Mouse (Mus musculus) myocyte (in vitro differentiated cells): ENCODE measurements around the gene Tmem59l. TPM values are rescaled to one million over a fixed set of nuclear protein-coding genes. Genes with fewer than 3 reads are reported as not detected.

ENCODE experiments used
- H3K27me3 ChIP-seq: one replicate; pipeline ENCODE4 v1.6.1; 2011; ENCODE audit not compliant: control insufficient read depth, insufficient read depth, insufficient read length
- H3K36me3 ChIP-seq: one replicate; pipeline ENCODE4 v1.6.1; 2011; ENCODE audit not compliant: control insufficient read depth, insufficient read depth
- H3K4me2 ChIP-seq: one replicate; pipeline ENCODE4 v1.6.1; 2011; ENCODE audit warnings: low read depth, control low read depth
- H3K4me3 ChIP-seq: one replicate; pipeline ENCODE4 v1.5.1; 2011; ENCODE audit warnings: mild to moderate bottlenecking, control low read depth, moderate library complexity
- H3K79me2 ChIP-seq: one replicate; pipeline ENCODE4 v1.6.1; 2011; ENCODE audit not compliant: control insufficient read depth, insufficient read depth
- H3ac ChIP-seq: one replicate; pipeline ENCODE4 v1.6.1; 2011; ENCODE audit not compliant: control insufficient read depth, insufficient read length
- CEBPB ChIP-seq: IDR thresholded peaks from 2 replicates; pipeline ENCODE4 v1.6.1; 2011; ENCODE audit warnings: mild to moderate bottlenecking, moderate library complexity; ENCODE audit not compliant: poor library complexity, insufficient read depth, severe bottlenecking
- E2F4 ChIP-seq: IDR thresholded peaks from one replicate; pipeline ENCODE4 v1.6.1; 2011; ENCODE audit warnings: mild to moderate bottlenecking, control low read depth, moderate library complexity; ENCODE audit not compliant: insufficient read depth
- MAX ChIP-seq: IDR thresholded peaks from one replicate; pipeline ENCODE4 v1.6.1; 2011; ENCODE audit warnings: low read depth, mild to moderate bottlenecking, control low read depth
- MYOD1 ChIP-seq, 3 experiments: IDR thresholded peaks; one replicate each; pipeline ENCODE4 v1.6.1; 2011; ENCODE audit warnings: control low read depth in 2 of 3, low read depth in 2 of 3, mild to moderate bottlenecking in 2 of 3, moderate library complexity in 1 of 3; ENCODE audit not compliant: insufficient read length in 2 of 3, control insufficient read depth in 1 of 3
- MYOG ChIP-seq, 3 experiments: IDR thresholded peaks; one replicate each; pipeline ENCODE4 v1.6.1; 2011; ENCODE audit warnings: control low read depth in 2 of 3, low read depth in 2 of 3, mild to moderate bottlenecking in 2 of 3; ENCODE audit not compliant: insufficient read length in 2 of 3, control insufficient read depth in 1 of 3, insufficient read depth in 1 of 3
- POLR2A ChIP-seq: IDR thresholded peaks from one replicate; pipeline ENCODE4 v1.6.1; 2011; ENCODE audit warnings: low read depth, mild to moderate bottlenecking, control low read depth, moderate library complexity; ENCODE audit not compliant: insufficient read length
- POLR2AphosphoS2 ChIP-seq: IDR thresholded peaks from one replicate; pipeline ENCODE4 v1.6.1; 2011; ENCODE audit warnings: low read depth, control low read depth; ENCODE audit not compliant: insufficient read length
- REST ChIP-seq: IDR thresholded peaks from one replicate; pipeline ENCODE4 v1.6.1; 2011; ENCODE audit warnings: mild to moderate bottlenecking, control low read depth, moderate library complexity; ENCODE audit not compliant: insufficient read depth, insufficient read length
- SRF ChIP-seq: IDR thresholded peaks from one replicate; pipeline ENCODE4 v1.6.1; 2011; ENCODE audit warnings: low read depth; ENCODE audit not compliant: control insufficient read depth, insufficient read length
- TCF12 ChIP-seq: IDR thresholded peaks from one replicate; pipeline ENCODE4 v1.6.1; 2011; ENCODE audit warnings: mild to moderate bottlenecking, control low read depth; ENCODE audit not compliant: poor library complexity, insufficient read depth, severe bottlenecking
- TCF3 ChIP-seq: IDR thresholded peaks from one replicate; pipeline ENCODE4 v1.6.1; 2011; ENCODE audit warnings: low read depth, control low read depth; ENCODE audit not compliant: insufficient read length
- USF1 ChIP-seq: IDR thresholded peaks from one replicate; pipeline ENCODE4 v1.6.1; 2011; ENCODE audit warnings: low read depth, mild to moderate bottlenecking, control low read depth, moderate library complexity
- polyA plus RNA-seq: library from polyadenylated mRNA; unstranded; fragments of >200 nt; fragmentation: generic; extraction: Trizol; gene quantifications from one replicate; pipeline ENCODE4 v1.2.1, GENCODE M21; 2012; ENCODE audit warnings: missing spikeins

Gene Tmem59l
- polyA plus RNA-seq, 1 experiment: 0.04 TPM

GRCm38 (mm10) chr8:70529741-70530161, 42.6 kb upstream of the Tmem59l start:
- Histone ChIP-seq H3K4me3 (no peak overlapping the region), H3K79me2 (peaks cover 17% of the 10 kb centered on the region), H3ac (no peak overlapping the region), H3K4me2 (peak overlapping the region; percentile 87), H3K36me3 (peaks cover 11% of the 10 kb centered on the region), H3K27me3 (no peaks in the 10 kb centered on the region)
- no peak for TF ChIP-seq POLR2A
- no peak for TF ChIP-seq MAX

DNA sequence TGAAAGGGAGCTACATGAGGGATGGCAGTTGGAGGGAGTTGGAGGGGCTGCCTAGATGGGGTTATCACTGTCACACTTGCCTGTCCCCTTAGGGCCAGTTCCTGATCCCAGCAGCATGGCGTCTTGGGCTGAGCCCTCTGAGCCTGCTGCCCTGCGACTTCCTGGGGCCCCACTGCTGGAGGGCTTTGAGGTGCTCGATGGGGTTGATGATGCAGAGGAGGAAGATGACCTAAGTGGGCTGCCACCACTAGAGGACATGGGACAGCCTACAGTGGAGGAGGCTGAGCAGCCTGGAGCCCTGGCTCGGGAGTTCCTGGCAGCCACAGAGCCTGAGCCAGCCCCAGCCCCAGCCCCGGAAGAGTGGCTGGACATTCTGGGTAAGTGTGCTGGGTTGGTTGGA, 42.1 kb upstream of the Tmem59l start:
- peaks cover 17% of the 10 kb centered on the region for H3K79me2 ChIP-seq
- H3K4me2 ChIP-seq: peak overlapping the region; percentile 87
- no peak overlapping the region for H3ac ChIP-seq
- TF ChIP-seq CEBPB (no peak), MYOG (IDR thresholded peaks at IDR 0.05; ENCODE audit: control insufficient read depth in 1 of 3, insufficient read depth in 1 of 3, insufficient read length in 2 of 3, low read depth in 2 of 3) (no peak)
- peaks cover 11% of the 10 kb centered on the region for H3K36me3 ChIP-seq
- H3K27me3 ChIP-seq: no peaks in the 10 kb centered on the region
- no peak overlapping the region for H3K4me3 ChIP-seq

GRCm38 (mm10) chr8:70528182-70528797, 41.1 kb upstream of the Tmem59l start:
- no peaks in the 10 kb centered on the region for H3K27me3 ChIP-seq
- H3K4me3 ChIP-seq: peak overlapping the region; percentile 81
- H3K4me2 ChIP-seq: peak overlapping the region; percentile 87
- no peak for TF ChIP-seq SRF
- no peak for TF ChIP-seq TCF12
- TF ChIP-seq USF1: no peak
- no peak for TF ChIP-seq MYOG (IDR thresholded peaks at IDR 0.05; ENCODE audit: control insufficient read depth in 1 of 3, insufficient read depth in 1 of 3, insufficient read length in 2 of 3, low read depth in 2 of 3)
- no peak for TF ChIP-seq POLR2A
- no peak for TF ChIP-seq POLR2AphosphoS2
- no peak for TF ChIP-seq E2F4
- no peak for TF ChIP-seq MAX
- no peak for TF ChIP-seq REST
- no peak for TF ChIP-seq MYOD1 (IDR thresholded peaks at IDR 0.05; ENCODE audit: control insufficient read depth in 1 of 3, insufficient read length in 2 of 3, low read depth in 2 of 3)
- no peak for TF ChIP-seq TCF3
- no peak for TF ChIP-seq CEBPB
- H3ac ChIP-seq: peak overlapping the region; percentile 67
- H3K79me2 ChIP-seq: peaks cover 17% of the 10 kb centered on the region
- H3K36me3 ChIP-seq: peaks cover 11% of the 10 kb centered on the region

DNA sequence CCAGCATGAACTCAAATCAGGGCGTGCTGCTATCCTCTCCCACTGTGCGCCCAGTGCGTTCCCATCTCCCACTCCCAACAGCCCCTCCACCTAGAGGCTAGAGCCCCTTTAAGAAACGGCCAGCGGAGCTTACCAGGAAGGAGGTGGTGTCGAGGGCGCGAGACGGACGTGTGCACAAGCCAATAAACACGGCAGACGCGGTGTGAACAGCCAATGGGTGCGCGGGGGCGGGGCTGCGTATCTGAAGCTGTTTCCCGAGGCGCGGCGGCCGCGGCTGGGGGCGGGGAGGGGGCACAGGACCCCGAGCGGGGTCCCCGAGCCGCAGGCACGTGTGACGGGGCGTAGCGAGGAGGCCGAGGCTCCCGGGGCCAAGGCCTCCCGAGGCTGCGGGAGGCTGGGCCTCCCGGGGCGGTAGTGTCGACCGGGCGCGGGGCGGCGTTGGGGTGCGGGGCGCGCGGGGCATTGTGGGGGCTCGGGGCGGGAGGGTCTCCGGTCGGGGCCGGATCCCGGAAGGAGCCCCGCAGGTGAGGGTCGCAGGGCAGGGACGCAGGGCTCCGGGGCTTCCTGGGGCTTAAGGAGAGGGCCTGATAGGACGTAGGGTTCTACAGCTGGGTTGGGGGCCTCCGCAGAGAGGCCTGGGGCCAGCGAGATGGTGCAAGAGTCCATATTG, 40.5 kb upstream of the Tmem59l start, which contains the start of the genes Fkbp8 and Kxd1:
Gene Fkbp8 (plus strand): TSS at position 213 of the 670 bp plus-strand sequence.
Gene Kxd1 (minus strand): TSS at position 445 of the 670 bp plus-strand sequence.
- Histone ChIP-seq H3K36me3 (peaks cover 11% of the 10 kb centered on the region), H3K4me2 (peak within 1 kb of the TSS; percentile 87), H3K4me3 (peak within 1 kb of the TSS; percentile 81), H3K27me3 (no peaks in the 10 kb centered on the region), H3ac (peak within 1 kb of the TSS; percentile 67), H3K79me2 (peaks cover 17% of the 10 kb centered on the region)
- TF ChIP-seq POLR2AphosphoS2 (peak; percentile 52), SRF (peak; percentile 26), REST (no peak), TCF12 (no peak), MYOD1 (IDR thresholded peaks at IDR 0.05; ENCODE audit: control insufficient read depth in 1 of 3, insufficient read length in 2 of 3, low read depth in 2 of 3) (no peak), MYOG (IDR thresholded peaks at IDR 0.05; ENCODE audit: control insufficient read depth in 1 of 3, insufficient read depth in 1 of 3, insufficient read length in 2 of 3, low read depth in 2 of 3) (peak in 1 of 3 experiments; percentile 9), E2F4 (no peak), USF1 (no peak), CEBPB (no peak), TCF3 (no peak), POLR2A (peak; percentile 28), MAX (no peak)

DNA sequence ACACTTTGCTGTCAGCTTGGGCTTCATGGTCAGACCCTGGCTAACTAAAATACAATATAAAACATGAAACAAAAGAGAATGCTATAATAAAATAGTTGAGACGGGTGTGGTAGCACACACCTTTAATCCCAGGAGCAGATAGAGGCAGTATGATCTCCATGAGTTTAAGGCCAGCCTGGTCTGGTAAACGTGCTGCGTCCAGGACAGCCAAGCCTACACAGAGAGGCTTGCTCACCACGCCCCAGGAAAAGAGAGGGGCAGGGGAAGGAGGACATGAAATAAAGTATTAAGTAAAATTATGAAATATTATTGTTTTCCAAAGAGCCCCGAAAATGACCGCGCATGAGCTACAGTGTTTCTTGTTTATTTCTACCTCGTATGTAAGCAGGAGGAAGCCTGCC, 40.0 kb upstream of the Tmem59l start:
- TF ChIP-seq REST (no peak), SRF (no peak), TCF12 (no peak), POLR2AphosphoS2 (no peak), TCF3 (no peak), MYOG (IDR thresholded peaks at IDR 0.05; ENCODE audit: control insufficient read depth in 1 of 3, insufficient read depth in 1 of 3, insufficient read length in 2 of 3, low read depth in 2 of 3) (no peak), POLR2A (no peak), E2F4 (no peak), CEBPB (no peak), USF1 (no peak), MYOD1 (IDR thresholded peaks at IDR 0.05; ENCODE audit: control insufficient read depth in 1 of 3, insufficient read length in 2 of 3, low read depth in 2 of 3) (no peak), MAX (no peak)
- no peaks in the 10 kb centered on the region for H3K27me3 ChIP-seq
- H3K36me3 ChIP-seq: peaks cover 6% of the 10 kb centered on the region
- peak overlapping the region; percentile 66 for H3K4me2 ChIP-seq
- H3ac ChIP-seq: peak overlapping the region; percentile 67
- peak overlapping the region; percentile 81 for H3K4me3 ChIP-seq
- peaks cover 17% of the 10 kb centered on the region for H3K79me2 ChIP-seq
